ENCODE assay signal across 8 mouse cellular contexts in the genomic region with DNA sequence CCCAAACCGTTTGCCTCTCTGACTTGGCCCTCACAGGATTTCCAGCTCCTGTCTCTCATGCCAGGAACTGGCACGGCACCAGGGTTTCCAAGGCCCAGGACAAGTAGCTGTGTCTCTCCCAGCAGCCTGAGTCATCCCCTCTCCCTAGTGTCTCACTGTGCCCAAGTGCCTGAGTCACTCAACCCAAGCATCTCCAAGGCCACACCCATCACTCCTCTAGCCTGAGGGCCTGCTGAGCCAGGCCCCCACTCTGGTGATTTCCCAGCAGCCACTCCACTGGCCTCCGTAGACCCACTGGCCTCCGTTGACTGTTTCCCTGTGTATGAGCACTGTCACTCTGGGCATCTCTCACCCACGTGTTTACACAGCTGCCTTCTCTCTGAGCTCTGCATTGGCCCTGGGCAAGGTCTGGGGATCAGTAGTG. TPM values are rescaled to one million over a fixed set of nuclear protein-coding genes. Genes with fewer than 3 reads are reported as not detected.
DNase-seq lines count a peak whose midpoint lies in the region; ATAC-seq and TF ChIP-seq lines count a peak whose summit lies in the region.

No protein-coding gene starts in this region.

- 26% methylated on average over 5 of the region's 5 CpGs for WGBS in midbrain, embryonic 16.5 days
- 59% methylated on average over 5 of the region's 5 CpGs for WGBS in liver, postnatal 0 days (ENCODE audit: insufficient replicate concordance)

- no peak overlapping the region for H3K4me3 ChIP-seq in left cerebral cortex, adult 2 months
- H3K4me3 ChIP-seq in midbrain, embryonic 16.5 days (ENCODE audit: low read depth, low read length), result no peak overlapping the region
- H3K4me3 ChIP-seq in liver, postnatal 0 days (ENCODE audit: low read depth, low read length), result no peak overlapping the region

- TF ChIP-seq CTCF in left cerebral cortex, adult 2 months (IDR thresholded peaks at IDR 0.05), result no peak
- TF ChIP-seq CTCF in liver, postnatal 0 days (IDR thresholded peaks at IDR 0.05; ENCODE audit: low read depth), result no peak

- H3K9ac ChIP-seq in midbrain, embryonic 16.5 days (ENCODE audit: low read depth, low read length), result no peak overlapping the region
- H3K9ac ChIP-seq in liver, postnatal 0 days (replicated peaks), result no peak overlapping the region

- intact Hi-C loops in heart, postnatal 25 days (cut with DNase I), result no loop called here
- intact Hi-C loops in left cerebral cortex, adult 2 months (cut with DNase I), result no loop called here

- H3K36me3 ChIP-seq in midbrain, embryonic 16.5 days (ENCODE audit: control insufficient read depth, insufficient read depth, low read length), result no peaks in the 10 kb centered on the region
- H3K36me3 ChIP-seq in liver, postnatal 0 days (replicated peaks; ENCODE audit: insufficient read depth, low read length), result no peaks in the 10 kb centered on the region

- peaks cover 51% of the 10 kb centered on the region for H3K4me1 ChIP-seq in midbrain, embryonic 16.5 days (ENCODE audit: control insufficient read depth, insufficient read depth, low read length)
- no peaks in the 10 kb centered on the region for H3K4me1 ChIP-seq in liver, postnatal 0 days (ENCODE audit: insufficient read depth)

- no peak overlapping the region for H3K4me2 ChIP-seq in midbrain, embryonic 16.5 days (ENCODE audit: low read length)
- H3K4me2 ChIP-seq in liver, postnatal 0 days (ENCODE audit: low read depth, low read length), result no peak overlapping the region

- H3K27ac ChIP-seq in left cerebral cortex, adult 2 months, result no peak overlapping the region
- peak overlapping the region; percentile 78 for H3K27ac ChIP-seq in midbrain, embryonic 16.5 days (ENCODE audit: low read length)
- no peak overlapping the region for H3K27ac ChIP-seq in liver, postnatal 0 days (ENCODE audit: low read depth)

- ATAC-seq in midbrain, embryonic 16.5 days, result peak; percentile 66
- ATAC-seq in megakaryocyte progenitor cell, adult 5-6 weeks (replicated peaks; ENCODE audit: poor library complexity), result no peak
- no peak for ATAC-seq in liver, postnatal 0 days

- peak; percentile 33 for DNase-seq in ES-CJ7 (ENCODE audit: low read depth, low spot score)
- DNase-seq in adrenal gland, postnatal 14 days, result peak; percentile 95
- peak; percentile 28 for DNase-seq in fat pad, adult 2 months (ENCODE audit: extremely low read depth, low read depth, low spot score)
- peak; percentile 72 for DNase-seq in heart, postnatal 25 days (ENCODE audit: low spot score)
- DNase-seq in left cerebral cortex, adult 2 months (ENCODE audit: extremely low spot score in 1 of 2, low spot score in 2 of 2), result peak; percentile 59 to 63
- DNase-seq in liver, postnatal 0 days, result no peak

- H3K27me3 ChIP-seq in midbrain, embryonic 16.5 days (ENCODE audit: control insufficient read depth, insufficient read depth, low read depth, low read length), result no peaks in the 10 kb centered on the region
- no peaks in the 10 kb centered on the region for H3K27me3 ChIP-seq in liver, postnatal 0 days (ENCODE audit: insufficient read depth, low read length)

- no peak for TF ChIP-seq EP300 in liver, postnatal 0 days (IDR thresholded peaks at IDR 0.05; ENCODE audit: low read depth)

- H3K9me3 ChIP-seq in midbrain, embryonic 16.5 days (replicated peaks; ENCODE audit: control insufficient read depth, low read length, poor library complexity, severe bottlenecking), result no peaks in the 10 kb centered on the region
- H3K9me3 ChIP-seq in liver, postnatal 0 days (ENCODE audit: low read length), result no peaks in the 10 kb centered on the region

RNA-seq across cellular contexts. Expression of a gene that starts 37.7 kb away (rescaled TPM):
- total RNA-seq in adrenal gland, postnatal 14 days (2021), result 7.0 and 11.9 TPM in 2 replicates
- total RNA-seq in heart, postnatal 25 days (2021), result 1 to 10 TPM; 3.0 to 4.4 TPM
- 100 to 1,000 TPM; 138 to 141 TPM for total RNA-seq in left cerebral cortex, adult 2 months (2021)
- polyA plus RNA-seq in midbrain, embryonic 16.5 days (2015; fragmentation: Nextera tagmentation; extraction: Ambion mirVana), result 140 and 155 TPM in 2 replicates
- 0.56 TPM in 1 of 2 replicates, not detected in the other for total RNA-seq in megakaryocyte progenitor cell, adult 5-6 weeks (2015)
- not detected in 2 replicates for total RNA-seq in megakaryocyte progenitor cell, adult 5-6 weeks (2017)
- polyA plus RNA-seq in liver, postnatal 0 days (2015; fragmentation: Nextera tagmentation; extraction: Ambion mirVana), result 0.06 TPM in 2 replicates

RNA-seq across cellular contexts. Expression of a gene that starts 48.1 kb away (rescaled TPM):
- 291 and 364 TPM in 2 replicates for total RNA-seq in adrenal gland, postnatal 14 days (2021)
- total RNA-seq in heart, postnatal 25 days (2021), result 100 to 1,000 TPM; 378 to 449 TPM
- total RNA-seq in left cerebral cortex, adult 2 months (2021), result 10 to 100 TPM; 22.2 TPM
- polyA plus RNA-seq in midbrain, embryonic 16.5 days (2015; fragmentation: Nextera tagmentation; extraction: Ambion mirVana), result 185 and 203 TPM in 2 replicates
- total RNA-seq in megakaryocyte progenitor cell, adult 5-6 weeks (2015), result 0.05 TPM in 1 of 2 replicates, not detected in the other
- not detected in 2 replicates for total RNA-seq in megakaryocyte progenitor cell, adult 5-6 weeks (2017)
- 24.0 and 29.6 TPM in 2 replicates for polyA plus RNA-seq in liver, postnatal 0 days (2015; fragmentation: Nextera tagmentation; extraction: Ambion mirVana)

Comparison
In these comparisons a context has a peak if more than half of its experiments do, and no peak if none do; other contexts are left out.
1. RNA of a gene that starts 37.7 kb away (total RNA-seq): 138 to 141 TPM in left cerebral cortex, adult 2 months; 7.0 to 11.9 TPM in adrenal gland, postnatal 14 days, 3.0 to 4.4 TPM in heart, postnatal 25 days and 0.56 TPM in megakaryocyte progenitor cell, adult 5-6 weeks; every median in the first group is over 10 times any median in the second.
2. RNA of a gene that starts 48.1 kb away (total RNA-seq): 378 to 449 TPM in heart, postnatal 25 days, 291 to 364 TPM in adrenal gland, postnatal 14 days and 22.2 TPM in left cerebral cortex, adult 2 months; 0.05 TPM in megakaryocyte progenitor cell, adult 5-6 weeks; every median in the first group is over 10 times any median in the second.